Mouse (Mus musculus) olfactory bulb, adult 2 months (tissue): ENCODE measurements at regions not wholly inside any gene's neighbourhood (a gene's known extent, or its start where the extent isn't known, plus 50 kb on each side); places are given as distances from the start of the nearest gene placed in this dataset.

Experiments used
- CTCF ChIP-seq: fragments of 200-500 bp; IDR thresholded peaks from 2 replicates; pipeline ENCODE4 v1.5.1; 2012; ENCODE audit warnings: low read depth, mild to moderate bottlenecking, low read length, moderate library complexity; ENCODE audit not compliant: insufficient read depth
- POLR2A ChIP-seq: fragments of 200-500 bp; IDR thresholded peaks from 2 replicates; pipeline ENCODE4 v1.6.1; 2012; ENCODE audit warnings: mild to moderate bottlenecking, low read depth, low read length, moderate library complexity; ENCODE audit not compliant: insufficient read depth

- TF ChIP-seq CTCF: no peak
- TF ChIP-seq POLR2A: no peak
Measured at GRCm38 (mm10) chr13:82496606-82497005, 713.7 kb downstream of the Cetn3 start.
